Mouse (Mus musculus) lung, postnatal 10 days (tissue): ENCODE measurements around the gene Exoc2.

Source experiments
- DNase-seq: peaks from one replicate; pipeline ENCODE4 v3.0.0; 2021

Gene Exoc2

GRCm38 (mm10) chr13:30968311-30968710, 5.6 kb downstream of the Exoc2 start:
- peak; percentile 69 for DNase-seq

DNA sequence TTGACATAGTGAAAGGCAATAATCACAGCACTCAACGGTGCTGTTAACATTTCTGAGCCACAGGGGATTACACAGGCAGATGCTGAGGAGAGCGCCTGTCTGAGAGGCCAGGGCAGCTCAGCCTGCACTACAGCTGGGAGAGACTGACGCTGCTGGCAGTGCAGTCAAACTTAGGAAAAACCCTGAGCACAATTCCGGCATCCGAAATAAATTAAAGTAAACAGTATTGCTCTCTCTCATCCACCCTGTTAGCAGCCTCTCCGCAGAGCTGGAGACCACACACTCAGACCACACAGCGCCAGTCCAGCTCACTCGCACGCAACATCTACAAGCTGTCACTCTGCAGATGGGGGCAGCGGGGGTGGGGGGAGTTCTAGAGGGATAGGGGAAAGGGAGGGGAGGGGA, 7.4 kb downstream of the Exoc2 start:
- peak; percentile 68 for DNase-seq

- DNase-seq: no peak
Measured at GRCm38 (mm10) chr13:30961932-30962331, 12.0 kb downstream of the Exoc2 start.

DNA sequence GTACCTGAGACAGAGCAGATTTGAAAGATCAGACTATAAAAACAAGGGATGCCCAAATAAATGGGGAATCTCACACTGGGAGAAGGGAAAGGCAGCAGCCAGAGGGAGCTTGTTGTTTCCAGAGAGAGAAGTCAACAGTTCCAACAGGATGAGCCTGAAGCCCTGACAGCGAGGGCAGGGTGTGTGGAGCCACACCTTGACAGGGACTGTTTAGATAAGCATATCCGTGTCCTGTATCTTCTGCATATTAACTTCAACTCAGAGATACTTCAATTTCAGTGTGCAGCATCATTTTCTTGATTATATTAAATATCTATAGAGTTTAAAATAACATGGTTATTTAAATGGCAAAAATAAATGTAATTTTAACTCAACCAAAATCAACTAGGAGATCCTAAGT, 13.2 kb downstream of the Exoc2 start:
- no peak for DNase-seq

DNA sequence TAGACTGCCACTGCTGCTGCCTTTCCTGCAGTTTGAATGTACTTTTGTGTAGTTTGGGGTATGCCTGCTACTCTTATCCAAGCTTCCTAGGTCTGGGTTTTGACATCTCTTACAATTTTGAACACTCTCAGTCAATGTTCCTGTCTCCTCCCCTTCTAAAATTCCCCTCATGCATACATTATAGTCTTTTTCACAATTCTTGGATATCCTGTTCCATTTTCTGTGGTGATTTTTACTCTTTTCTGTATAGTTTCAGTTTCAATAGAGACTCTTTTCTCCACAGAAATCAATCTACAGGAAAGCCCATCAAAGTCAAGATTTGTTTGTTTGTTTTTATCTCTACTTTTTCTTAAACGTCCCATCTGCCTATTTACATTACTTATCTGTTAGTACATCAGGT, 20.3 kb downstream of the Exoc2 start:
- DNase-seq: no peak

- no peak for DNase-seq
Measured at GRCm38 (mm10) chr13:30952044-30952443, 21.8 kb downstream of the Exoc2 start.

DNA sequence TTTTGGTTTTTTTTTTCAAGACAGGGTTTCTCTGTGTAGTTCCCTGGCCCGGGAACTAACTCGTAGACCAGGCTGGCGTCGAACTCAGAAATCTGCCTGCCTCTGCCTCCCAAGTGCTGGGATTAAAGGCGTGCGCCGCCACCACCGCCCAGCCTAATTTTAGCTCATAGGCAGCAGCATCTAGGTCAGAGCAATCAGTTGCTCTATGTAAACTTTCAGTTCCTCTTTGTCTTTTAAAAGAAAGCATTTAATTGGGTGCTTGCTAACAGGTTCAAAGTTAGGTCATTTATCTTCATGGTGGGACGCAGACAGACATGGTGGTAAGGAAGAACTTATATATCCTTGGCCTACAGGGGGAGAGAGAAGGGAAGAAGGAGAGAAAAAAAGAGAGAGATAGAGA, 24.7 kb downstream of the Exoc2 start:
- no peak for DNase-seq

DNA sequence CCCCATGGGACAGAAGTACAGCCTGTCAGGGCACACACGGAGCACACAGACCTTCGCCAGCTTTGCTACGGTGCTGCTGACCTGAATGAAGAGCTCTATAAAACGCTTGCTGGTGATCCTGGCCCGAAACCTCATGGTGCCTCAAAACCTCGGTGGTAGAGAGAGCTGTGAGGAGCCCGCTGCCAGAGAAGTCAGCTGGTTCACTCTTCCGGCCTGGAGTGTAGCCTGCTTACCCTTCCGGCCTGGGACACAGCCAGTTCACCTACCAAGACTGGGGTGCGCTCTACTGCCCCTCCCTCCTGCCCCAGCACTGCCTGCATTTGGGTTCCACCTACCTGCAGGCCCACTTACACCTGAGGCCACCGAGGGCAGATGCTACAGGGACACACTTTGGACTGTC, 26.4 kb downstream of the Exoc2 start, which contains the start of gene Hus1b:
Hus1b (minus strand) TSS at position 220 of the 400 bp plus-strand sequence.
- DNase-seq: no peak

GRCm38 (mm10) chr13:30947129-30947528, 26.8 kb downstream of the Exoc2 start:
- DNase-seq: peak; percentile 31

- DNase-seq: no peak
Measured at GRCm38 (mm10) chr13:30945788-30946187, 28.1 kb downstream of the Exoc2 start.

DNA sequence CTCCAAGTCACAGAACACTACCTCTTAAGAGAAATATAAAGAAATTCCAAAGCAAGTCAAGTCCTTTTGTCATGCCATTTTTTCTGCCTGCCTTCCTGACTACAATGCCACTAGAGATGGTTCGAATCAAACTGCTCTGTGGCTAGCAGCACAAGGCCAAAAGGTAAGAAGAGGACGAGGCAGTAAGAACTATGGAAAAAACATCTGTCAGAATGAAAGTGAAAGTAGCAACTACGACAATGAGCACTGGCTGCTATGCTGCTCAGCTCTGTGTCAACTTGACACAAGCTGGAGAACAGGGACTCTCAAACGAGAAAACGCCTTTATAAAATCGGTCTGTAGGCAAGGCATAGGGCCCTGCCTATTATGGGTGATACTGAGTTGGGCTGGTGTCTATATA, 40.9 kb downstream of the Exoc2 start:
- DNase-seq: no peak

DNA sequence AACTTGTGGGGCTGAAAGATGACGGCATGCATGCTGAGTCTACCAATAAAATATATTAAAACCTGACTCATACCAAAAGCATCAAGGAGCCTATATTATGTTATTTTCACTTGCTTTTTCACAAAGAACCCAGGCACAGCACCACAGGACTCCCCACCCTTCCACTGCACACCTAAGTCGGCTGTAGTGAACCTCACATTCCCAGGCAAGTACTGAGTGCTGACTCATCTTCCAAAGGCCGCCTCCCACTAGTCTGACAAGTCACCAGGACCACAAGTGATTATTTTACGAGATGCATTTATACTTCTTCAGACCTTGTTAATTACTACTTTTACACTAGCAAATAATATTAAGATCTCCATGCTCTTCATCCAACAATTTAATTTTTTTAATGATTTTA, 42.3 kb downstream of the Exoc2 start:
- no peak for DNase-seq

GRCm38 (mm10) chr13:30929119-30929518, 44.8 kb downstream of the Exoc2 start:
- no peak for DNase-seq

DNA sequence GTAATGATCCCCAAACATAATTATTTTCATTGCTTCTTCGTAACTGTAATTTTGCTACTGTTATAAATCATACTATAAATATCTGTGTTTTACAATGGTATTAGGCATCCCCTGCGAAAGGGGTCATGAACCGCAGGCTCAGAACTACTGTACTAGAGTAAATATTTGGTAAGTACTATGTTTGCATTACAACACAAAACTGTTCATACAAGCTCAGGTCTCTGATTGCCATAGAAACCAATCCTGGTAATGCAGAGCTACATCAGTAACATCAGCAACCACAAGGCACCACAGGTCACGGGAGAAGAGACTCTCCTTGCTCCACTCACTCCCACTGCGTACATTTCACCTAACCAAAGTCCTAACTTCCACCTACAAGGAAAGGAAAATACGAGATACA, 49.6 kb downstream of the Exoc2 start:
- no peak for DNase-seq

DNA sequence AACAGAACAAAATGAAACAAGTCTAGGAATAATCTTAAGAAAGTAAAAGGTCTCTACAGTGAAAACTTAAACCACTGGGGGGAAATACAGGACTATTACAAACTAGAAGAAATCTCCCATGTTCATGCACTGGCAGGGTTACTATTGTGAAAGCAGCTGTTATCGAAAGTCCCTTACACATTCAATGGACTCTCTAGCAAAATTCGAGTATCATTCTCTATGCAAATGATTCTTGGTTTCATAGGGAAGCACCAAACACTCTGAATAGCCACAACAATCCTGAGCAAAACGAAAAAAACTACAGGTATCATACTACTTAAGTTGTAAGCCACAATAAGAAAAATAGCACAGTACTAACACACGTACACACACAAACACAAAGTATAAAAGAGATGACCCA, 52.0 kb downstream of the Exoc2 start:
- DNase-seq: no peak

DNA sequence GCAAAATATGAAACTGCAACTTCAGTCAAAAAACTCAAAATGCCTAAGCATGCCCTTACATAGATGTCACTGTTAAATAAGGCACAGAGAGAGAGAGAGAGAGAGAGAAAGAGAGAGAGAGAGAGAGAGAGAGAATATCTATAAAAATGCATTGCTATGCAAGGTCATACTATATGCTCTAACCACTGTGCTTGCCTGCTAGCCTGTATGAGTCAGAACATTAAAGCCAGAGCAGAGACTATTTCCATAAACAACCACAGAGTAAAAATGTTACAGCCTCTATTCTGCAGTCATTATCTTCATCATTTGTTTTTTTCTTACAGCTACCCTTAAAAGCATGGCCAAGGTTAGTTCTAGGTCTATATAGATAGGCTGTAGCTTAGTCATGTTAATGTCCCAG, 60.1 kb downstream of the Exoc2 start:
- DNase-seq: no peak

DNA sequence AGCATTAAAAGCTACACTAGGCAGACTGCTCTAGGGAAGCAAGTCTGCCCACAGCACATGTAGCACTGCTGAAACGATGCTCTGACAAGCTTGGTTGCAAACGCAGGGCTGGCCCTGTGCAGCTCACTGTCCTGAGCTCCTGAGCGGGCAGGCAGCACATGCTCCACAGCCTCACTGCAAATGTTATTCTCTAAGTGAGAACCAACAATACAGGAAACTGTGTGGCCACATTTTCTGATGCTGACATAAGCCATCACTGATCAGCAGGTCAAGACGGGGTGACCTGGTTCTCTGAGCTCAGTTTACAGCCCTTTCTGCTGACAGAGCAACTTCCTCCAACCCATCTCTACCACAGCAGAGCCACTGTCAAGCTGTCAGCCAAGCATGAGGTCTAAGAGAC, 60.9 kb downstream of the Exoc2 start:
- DNase-seq: no peak

GRCm38 (mm10) chr13:30911931-30912625, 61.8 kb downstream of the Exoc2 start:
- no peak for DNase-seq

- no peak for DNase-seq
Measured at GRCm38 (mm10) chr13:30910889-30911288, 63.0 kb downstream of the Exoc2 start.

DNA sequence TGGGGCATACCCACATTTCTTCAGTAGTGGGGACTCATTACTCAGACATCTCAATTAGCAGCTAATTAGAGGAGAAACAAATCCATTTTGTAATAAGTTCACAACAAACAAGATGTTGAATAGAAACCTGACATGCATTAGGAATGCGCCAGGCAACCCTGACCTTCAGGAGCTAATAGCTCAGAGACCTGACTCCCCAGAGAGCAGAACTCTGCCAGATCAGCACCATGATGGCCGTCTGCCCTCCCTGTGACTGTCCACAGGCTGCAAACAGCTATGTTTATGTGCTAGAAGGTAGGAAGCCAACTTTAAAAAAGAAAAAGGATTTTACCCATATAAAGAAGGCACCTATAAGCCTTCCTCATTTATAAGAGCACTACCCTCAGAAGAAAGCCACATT, 71.6 kb downstream of the Exoc2 start:
- DNase-seq: no peak

- peak; percentile 53 for DNase-seq
Measured at GRCm38 (mm10) chr13:30901387-30902041, 72.4 kb downstream of the Exoc2 start.

DNA sequence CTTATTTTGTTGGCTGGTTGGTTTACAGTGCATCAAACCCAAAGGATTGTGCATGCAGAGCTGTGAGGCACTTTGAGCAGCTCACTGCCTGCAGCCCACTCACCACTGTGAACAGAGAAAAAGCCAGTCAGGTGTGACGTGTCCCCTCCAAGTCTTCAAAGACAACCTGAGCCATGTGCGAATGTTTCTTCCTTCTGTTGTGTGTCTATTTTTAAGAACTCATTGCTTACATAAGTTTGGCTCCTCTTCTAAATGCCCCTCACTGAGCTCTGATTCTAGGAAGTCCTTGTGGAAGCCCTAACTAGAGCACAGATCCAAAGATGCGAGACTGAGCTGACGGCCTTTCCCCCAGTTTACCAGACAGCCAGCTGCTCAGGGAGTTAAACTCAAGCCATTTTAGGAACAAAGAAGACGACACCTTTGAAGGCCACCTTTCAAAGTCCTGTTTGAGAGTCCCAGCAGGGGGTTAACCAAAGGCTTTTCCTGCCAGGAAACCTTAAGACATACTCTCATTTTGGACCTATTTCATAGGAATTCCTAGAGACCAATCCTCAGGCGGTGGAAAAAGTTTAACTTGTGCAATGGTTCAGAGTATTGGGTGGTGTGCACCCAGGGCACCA, 79.8 kb downstream of the Exoc2 start:
- no peak for DNase-seq

DNA sequence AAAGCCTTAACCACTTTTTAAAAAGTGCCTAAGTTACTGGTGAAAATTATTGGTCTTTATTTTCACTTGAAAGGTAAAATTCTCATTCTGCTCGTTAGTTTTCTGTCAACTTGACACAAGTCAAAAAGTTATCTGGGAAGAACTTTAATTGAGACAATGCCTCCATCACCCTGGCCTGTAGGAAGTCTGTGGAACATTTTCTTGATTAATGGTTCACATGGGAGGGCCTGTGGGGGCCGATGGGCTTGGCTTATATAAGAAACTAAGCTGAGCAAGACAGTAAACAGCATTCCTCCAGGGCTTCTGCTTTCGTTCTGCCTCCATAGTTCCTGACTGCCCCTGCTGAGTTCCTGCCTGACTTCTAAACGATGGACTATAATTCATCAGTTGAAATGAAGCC, 81.6 kb downstream of the Exoc2 start:
- no peak for DNase-seq

DNA sequence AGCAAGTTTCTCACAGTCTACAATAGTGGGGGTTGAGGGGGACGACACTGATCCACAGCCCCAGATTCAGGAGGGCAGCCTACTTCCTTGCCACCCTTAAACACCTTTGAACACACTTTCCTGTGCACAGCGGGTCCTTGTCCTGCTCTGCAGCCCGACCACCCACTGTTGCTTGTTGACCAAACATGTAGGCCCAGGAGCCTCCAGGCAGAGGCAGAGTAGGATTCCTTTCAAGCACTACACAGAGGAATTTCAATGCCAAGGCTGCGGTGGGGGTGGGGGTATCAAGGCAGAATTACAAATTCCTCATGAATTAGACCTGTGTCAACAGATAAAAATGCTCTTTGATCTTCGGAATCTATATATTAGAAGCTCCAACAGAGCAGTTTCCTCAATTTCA, 82.7 kb downstream of the Exoc2 start:
- no peak for DNase-seq
